8 mouse cellular contexts compared by ENCODE assay signal in genomic region chr14:54864313-54865036, GRCm38 (mm10). TPM values are rescaled to one million over a fixed set of nuclear protein-coding genes. Genes with fewer than 3 reads are reported as not detected.
DNase-seq lines count a peak whose midpoint lies in the region; ATAC-seq lines count a peak whose summit lies in the region.

No protein-coding gene starts in this region.

- no peaks in the 10 kb centered on the region for H3K36me3 ChIP-seq in lung, embryonic 16.5 days (ENCODE audit: control insufficient read depth, insufficient read depth, low read length)
- H3K36me3 ChIP-seq in embryonic facial prominence, embryonic 15.5 days = no peaks in the 10 kb centered on the region
- H3K36me3 ChIP-seq in limb, embryonic 12.5 days = no peaks in the 10 kb centered on the region
- H3K36me3 ChIP-seq in neural tube, embryonic 13.5 days = no peaks in the 10 kb centered on the region

- 13% methylated on average over 21 of the region's 21 CpGs for WGBS in lung, embryonic 16.5 days
- WGBS in embryonic facial prominence, embryonic 15.5 days = 13% methylated on average over 21 of the region's 21 CpGs
- WGBS in limb, embryonic 12.5 days = 16% methylated on average over 21 of the region's 21 CpGs
- WGBS in neural tube, embryonic 13.5 days = 18% methylated on average over 21 of the region's 21 CpGs

- ATAC-seq in lung, embryonic 16.5 days (ENCODE audit: low read depth) = peak; percentile 23; the same call in 1 of the 2 replicates
- ATAC-seq in embryonic facial prominence, embryonic 15.5 days (ENCODE audit: insufficient number of reproducible peaks, low FRiP score, low TSS enrichment, low read depth) = 0 out of 2 replicates have a peak, but pooled peaks have one; percentile 8
- peak; percentile 38; the same call in 1 of the 2 replicates for ATAC-seq in limb, embryonic 12.5 days (ENCODE audit: insufficient number of reproducible peaks, insufficient read depth, low FRiP score, low TSS enrichment, low read depth)
- peak; percentile 17; the same call in 1 of the 2 replicates for ATAC-seq in neural tube, embryonic 13.5 days (ENCODE audit: low read depth)

- H3K9ac ChIP-seq in lung, embryonic 16.5 days (ENCODE audit: low read length) = peak overlapping the region; percentile 98
- peak overlapping the region; percentile 91 for H3K9ac ChIP-seq in embryonic facial prominence, embryonic 15.5 days
- peak overlapping the region; percentile 88 for H3K9ac ChIP-seq in limb, embryonic 12.5 days (replicated peaks)
- peak overlapping the region; percentile 96 for H3K9ac ChIP-seq in neural tube, embryonic 13.5 days

- H3K4me1 ChIP-seq in lung, embryonic 16.5 days (replicated peaks; ENCODE audit: control insufficient read depth, insufficient read depth, low read length) = peaks cover 3% of the 10 kb centered on the region; the same call in 1 of the 2 replicates
- peaks cover 8% of the 10 kb centered on the region; the same call in 1 of the 2 replicates for H3K4me1 ChIP-seq in embryonic facial prominence, embryonic 15.5 days
- 0 out of 2 replicates have a peak, but pooled peaks cover 4% of the 10 kb centered on the region for H3K4me1 ChIP-seq in limb, embryonic 12.5 days (replicated peaks)
- peaks cover 12% of the 10 kb centered on the region for H3K4me1 ChIP-seq in neural tube, embryonic 13.5 days (replicated peaks)

- no peaks in the 10 kb centered on the region for H3K27me3 ChIP-seq in lung, embryonic 16.5 days (ENCODE audit: control insufficient read depth, insufficient read depth, low read depth, low read length)
- H3K27me3 ChIP-seq in embryonic facial prominence, embryonic 15.5 days = no peaks in the 10 kb centered on the region
- no peaks in the 10 kb centered on the region for H3K27me3 ChIP-seq in limb, embryonic 12.5 days
- no peaks in the 10 kb centered on the region for H3K27me3 ChIP-seq in neural tube, embryonic 13.5 days

- no peak for DNase-seq in lung, postnatal 36 days
- no peak for DNase-seq in gastrocnemius, postnatal 25 days
- DNase-seq in spleen, postnatal 4 days (ENCODE audit: low spot score in 2 of 2) = no peak
- DNase-seq in adrenal gland, postnatal 36 days = no peak

- H3K4me2 ChIP-seq in lung, embryonic 16.5 days (ENCODE audit: low read depth, low read length) = peak overlapping the region; percentile 87
- peak overlapping the region; percentile 81 for H3K4me2 ChIP-seq in embryonic facial prominence, embryonic 15.5 days (replicated peaks)
- H3K4me2 ChIP-seq in limb, embryonic 12.5 days = peak overlapping the region; percentile 65
- peak overlapping the region; percentile 87 for H3K4me2 ChIP-seq in neural tube, embryonic 13.5 days

- H3K27ac ChIP-seq in lung, embryonic 16.5 days (ENCODE audit: low read length) = peak overlapping the region; percentile 56
- H3K27ac ChIP-seq in embryonic facial prominence, embryonic 15.5 days (replicated peaks) = peak overlapping the region; percentile 69
- H3K27ac ChIP-seq in limb, embryonic 12.5 days = peak overlapping the region; percentile 84
- peak overlapping the region; percentile 61 for H3K27ac ChIP-seq in neural tube, embryonic 13.5 days (replicated peaks)

- peak overlapping the region; percentile 95 for H3K4me3 ChIP-seq in lung, embryonic 16.5 days (ENCODE audit: low read length)
- H3K4me3 ChIP-seq in embryonic facial prominence, embryonic 15.5 days (replicated peaks) = peak overlapping the region; percentile 97
- peak overlapping the region; percentile 94 for H3K4me3 ChIP-seq in limb, embryonic 12.5 days (replicated peaks)
- peak overlapping the region; percentile 97 for H3K4me3 ChIP-seq in neural tube, embryonic 13.5 days

- H3K9me3 ChIP-seq in lung, embryonic 16.5 days (ENCODE audit: control insufficient read depth, low read length) = no peaks in the 10 kb centered on the region; the same call in 1 of the 2 replicates
- H3K9me3 ChIP-seq in embryonic facial prominence, embryonic 15.5 days (replicated peaks) = no peaks in the 10 kb centered on the region
- H3K9me3 ChIP-seq in limb, embryonic 12.5 days = no peaks in the 10 kb centered on the region
- H3K9me3 ChIP-seq in neural tube, embryonic 13.5 days = no peaks in the 10 kb centered on the region

RNA-seq across cellular contexts. Expression of gene Homez, which starts 6.3 kb away (rescaled TPM):
- polyA plus RNA-seq in lung, embryonic 16.5 days (2015; fragmentation: Nextera tagmentation; extraction: Ambion mirVana) = 10.2 and 13.2 TPM in 2 replicates
- 9.7 and 10.1 TPM in 2 replicates for polyA plus RNA-seq in embryonic facial prominence, embryonic 15.5 days (2015; fragmentation: Nextera tagmentation; extraction: Ambion mirVana)
- 14.2 and 15.9 TPM in 2 replicates for polyA plus RNA-seq in limb, embryonic 12.5 days (2016; fragmentation: Nextera tagmentation; extraction: Ambion mirVana)
- 12.8 and 13.6 TPM in 2 replicates for polyA plus RNA-seq in neural tube, embryonic 13.5 days (2015; fragmentation: Nextera tagmentation; extraction: Ambion mirVana)
- total RNA-seq in gastrocnemius, postnatal 25 days (2021) = 1 to 10 TPM; 3.3 to 4.5 TPM
- 10 to 100 TPM; 12.2 to 16.5 TPM for total RNA-seq in adrenal gland, postnatal 36 days (2021)

RNA-seq across cellular contexts. Expression of gene Ppp1r3e, which starts 12.9 kb away (rescaled TPM):
- 1.5 and 1.6 TPM in 2 replicates for polyA plus RNA-seq in lung, embryonic 16.5 days (2015; fragmentation: Nextera tagmentation; extraction: Ambion mirVana)
- polyA plus RNA-seq in embryonic facial prominence, embryonic 15.5 days (2015; fragmentation: Nextera tagmentation; extraction: Ambion mirVana) = 0.83 and 1.2 TPM in 2 replicates
- polyA plus RNA-seq in limb, embryonic 12.5 days (2016; fragmentation: Nextera tagmentation; extraction: Ambion mirVana) = 0.74 TPM in 1 of 2 replicates, not detected in the other
- polyA plus RNA-seq in neural tube, embryonic 13.5 days (2015; fragmentation: Nextera tagmentation; extraction: Ambion mirVana) = 1.9 and 2.3 TPM in 2 replicates
- 1 to 10 TPM; 3.0 to 3.5 TPM for total RNA-seq in gastrocnemius, postnatal 25 days (2021)
- 10 to 100 TPM; 17.8 to 19.2 TPM for total RNA-seq in adrenal gland, postnatal 36 days (2021)

RNA-seq across cellular contexts. Expression of gene Bcl2l2, which starts 18.7 kb away (rescaled TPM):
- 3.4 and 4.2 TPM in 2 replicates for polyA plus RNA-seq in lung, embryonic 16.5 days (2015; fragmentation: Nextera tagmentation; extraction: Ambion mirVana)
- polyA plus RNA-seq in embryonic facial prominence, embryonic 15.5 days (2015; fragmentation: Nextera tagmentation; extraction: Ambion mirVana) = 4.1 and 5.0 TPM in 2 replicates
- 2.4 and 3.3 TPM in 2 replicates for polyA plus RNA-seq in limb, embryonic 12.5 days (2016; fragmentation: Nextera tagmentation; extraction: Ambion mirVana)
- polyA plus RNA-seq in neural tube, embryonic 13.5 days (2015; fragmentation: Nextera tagmentation; extraction: Ambion mirVana) = 3.1 and 3.8 TPM in 2 replicates
- total RNA-seq in gastrocnemius, postnatal 25 days (2021) = 10 to 100 TPM; 21.6 to 24.4 TPM
- total RNA-seq in adrenal gland, postnatal 36 days (2021) = 10 to 100 TPM; 54.3 to 57.2 TPM

RNA-seq across cellular contexts. Expression of gene Gm20521, which starts 18.8 kb away (rescaled TPM):
- not detected in 2 replicates for polyA plus RNA-seq in lung, embryonic 16.5 days (2015; fragmentation: Nextera tagmentation; extraction: Ambion mirVana)
- polyA plus RNA-seq in embryonic facial prominence, embryonic 15.5 days (2015; fragmentation: Nextera tagmentation; extraction: Ambion mirVana) = not detected in 2 replicates
- polyA plus RNA-seq in limb, embryonic 12.5 days (2016; fragmentation: Nextera tagmentation; extraction: Ambion mirVana) = not detected in 2 replicates
- not detected in 2 replicates for polyA plus RNA-seq in neural tube, embryonic 13.5 days (2015; fragmentation: Nextera tagmentation; extraction: Ambion mirVana)
- total RNA-seq in gastrocnemius, postnatal 25 days (2021) = 1 to 10 TPM; 1.3 to 2.3 TPM
- total RNA-seq in adrenal gland, postnatal 36 days (2021) = 1 to 10 TPM in 1 of 2 experiments, not detected in 1; 2.0 TPM

RNA-seq across cellular contexts. Expression of gene Pabpn1, which starts 27.8 kb away (rescaled TPM):
- polyA plus RNA-seq in lung, embryonic 16.5 days (2015; fragmentation: Nextera tagmentation; extraction: Ambion mirVana) = 89.1 and 92.8 TPM in 2 replicates
- polyA plus RNA-seq in embryonic facial prominence, embryonic 15.5 days (2015; fragmentation: Nextera tagmentation; extraction: Ambion mirVana) = 124 and 125 TPM in 2 replicates
- polyA plus RNA-seq in limb, embryonic 12.5 days (2016; fragmentation: Nextera tagmentation; extraction: Ambion mirVana) = 183 and 200 TPM in 2 replicates
- 153 and 160 TPM in 2 replicates for polyA plus RNA-seq in neural tube, embryonic 13.5 days (2015; fragmentation: Nextera tagmentation; extraction: Ambion mirVana)
- 10 to 100 TPM; 47.1 to 52.7 TPM for total RNA-seq in gastrocnemius, postnatal 25 days (2021)
- 100 to 1,000 TPM; 167 to 173 TPM for total RNA-seq in adrenal gland, postnatal 36 days (2021)
